Mouse (Mus musculus): Measurements from ENCODE around the gene Limch1.

DNA sequence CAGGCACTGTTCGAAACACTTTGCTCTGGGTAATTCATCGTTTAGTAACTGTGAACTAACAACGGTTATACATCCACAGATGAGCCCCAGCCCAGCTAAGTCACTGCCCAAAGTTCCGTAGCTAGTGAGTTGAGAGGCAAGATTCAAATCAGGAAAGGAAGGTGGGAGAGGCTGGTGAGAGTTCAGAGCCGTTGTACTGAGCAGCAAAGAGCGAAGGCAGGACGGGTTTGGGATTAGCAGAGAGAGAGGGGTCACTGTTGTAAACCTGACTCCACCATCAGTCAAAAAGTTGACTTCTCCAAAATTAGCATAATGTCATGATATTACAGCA is 251.9 kb downstream of the Limch1 start:
- TF ChIP-seq CTCF (conservative IDR thresholded peaks at IDR 0.05; ENCODE audit: low read length) (no peak), POU5F1 (IDR thresholded peaks at IDR 0.05; ENCODE audit: borderline replicate concordance, low read length) (no peak)
